Mouse (Mus musculus) lung, embryonic 16.5 days (tissue): ENCODE data around the gene Twf1. TPM values are rescaled to one million over a fixed set of nuclear protein-coding genes. Genes with fewer than 3 reads are reported as not detected.
A peak's percentile ranks its signal among the peaks of the same experiment; 100 is the strongest.

Experiments used
- ATAC-seq: fragments of 200-750 bp; cut with Nextera tagmentation; 2 replicates; pipeline ENCODE4 v1.8.0; 2017; ENCODE audit warnings: low read depth, mild to moderate bottlenecking, moderate library complexity
- H3K27ac ChIP-seq: fragments of 300-500 bp; sonication (generic); 2 replicates; pipeline ENCODE4 v1.5.1; 2014; ENCODE audit warnings: mild to moderate bottlenecking, control low read depth, low read length
- H3K27me3 ChIP-seq: fragments of 300-500 bp; sonication (generic); 2 replicates; pipeline ENCODE4 v1.6.1; 2014; ENCODE audit warnings: low read depth, low read length, mixed read lengths; ENCODE audit not compliant: control insufficient read depth, insufficient read depth
- H3K36me3 ChIP-seq: fragments of 300-500 bp; sonication (generic); 2 replicates; pipeline ENCODE4 v1.6.1; 2014; ENCODE audit warnings: low read length; ENCODE audit not compliant: control insufficient read depth, insufficient read depth
- H3K4me1 ChIP-seq: fragments of 300-500 bp; sonication (generic); replicated peaks from 2 replicates; pipeline ENCODE4 v1.6.1; 2014; ENCODE audit warnings: low read length, mixed read lengths; ENCODE audit not compliant: control insufficient read depth, insufficient read depth
- H3K4me2 ChIP-seq: fragments of 300-500 bp; sonication (generic); 2 replicates; pipeline ENCODE4 v1.6.1; 2014; ENCODE audit warnings: low read depth, low read length, control low read depth
- H3K4me3 ChIP-seq: fragments of 300-500 bp; sonication (generic); 2 replicates; pipeline ENCODE4 v1.5.1; 2014; ENCODE audit warnings: mild to moderate bottlenecking, low read length, control low read depth
- H3K9ac ChIP-seq: fragments of 300-500 bp; sonication (generic); 2 replicates; pipeline ENCODE4 v1.6.1; 2014; ENCODE audit warnings: low read length, control low read depth
- H3K9me3 ChIP-seq: fragments of 300-500 bp; sonication (generic); 2 replicates; pipeline ENCODE4 v1.6.1; 2016; ENCODE audit warnings: low read length; ENCODE audit not compliant: control insufficient read depth
- whole genome bisulfite sequencing: fragments of 180-500 bp; shearing (Covaris S2); extraction: QIAGEN DNeasy Blood & Tissue Kit; methylation state at CpG from one replicate; pipeline ENCODE4 v1.1.7; 2014; 5-methylcytosine and 5-hydroxymethylcytosine counted together
- polyA plus RNA-seq: library from polyadenylated mRNA; unstranded; fragments of >200 nt; fragmentation: Nextera tagmentation; extraction: Ambion mirVana; gene quantifications from 2 replicates; pipeline ENCODE4 v1.2.1, GENCODE M21; 2015

Twf1 gene
- polyA plus RNA-seq, 1 experiment from 2014 or later: 83.1 TPM

DNA sequence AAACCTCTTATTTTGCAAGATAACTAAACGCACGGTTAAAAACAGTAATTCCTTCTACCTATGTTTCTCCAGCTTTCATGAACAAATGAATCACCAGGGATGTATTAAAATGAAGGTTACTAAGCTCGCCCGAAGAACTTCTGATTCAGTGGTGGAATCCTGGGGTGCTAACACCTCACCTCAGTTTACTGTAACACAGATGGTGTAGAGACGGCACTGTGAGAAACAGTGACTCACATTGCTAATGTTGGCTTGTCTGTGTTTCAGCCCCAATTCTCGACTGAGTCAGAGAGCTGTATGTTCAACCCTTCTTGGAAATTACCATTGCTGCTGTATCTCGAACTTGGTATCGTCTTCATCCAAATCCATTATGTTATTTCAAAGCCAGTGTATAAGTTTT lies 18.1 kb upstream of the Twf1 start:
- 89% methylated on average over 8 of the region's 8 CpGs for WGBS

DNA sequence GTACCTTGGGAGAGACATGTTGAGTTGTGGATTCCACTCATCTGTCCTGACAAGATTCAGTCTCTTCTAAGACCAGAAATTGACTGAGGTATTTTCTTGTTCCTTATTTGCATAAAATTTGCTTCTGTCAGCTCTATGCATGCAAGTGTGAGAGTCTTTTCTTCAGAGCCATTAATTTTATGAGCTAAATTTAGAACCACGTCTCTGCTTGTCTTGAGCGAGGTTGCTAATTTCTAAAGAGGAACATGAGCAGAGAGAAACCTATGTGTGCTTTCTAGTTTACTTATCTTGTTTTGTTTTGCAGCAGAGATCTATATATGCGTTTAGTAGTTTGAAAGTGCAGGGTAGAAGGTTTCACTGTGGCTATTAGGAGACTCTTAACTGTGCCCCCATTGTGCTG lies 12.8 kb upstream of the Twf1 start:
- H3K27me3 ChIP-seq: peaks cover 3% of the 10 kb centered on the region; the same call in 1 of the 2 replicates
- WGBS: 56% methylated on average over 3 of the region's 3 CpGs
- ATAC-seq: no peak

More for the DNA sequence above, 18.1 kb upstream of the Twf1 start:
- H3K4me2 ChIP-seq: no peak overlapping the region
- no peaks in the 10 kb centered on the region for H3K9me3 ChIP-seq
- no peak overlapping the region for H3K9ac ChIP-seq
- no peak for ATAC-seq
- H3K27me3 ChIP-seq: peaks cover 3% of the 10 kb centered on the region; the same call in 1 of the 2 replicates
- H3K27ac ChIP-seq: no peak overlapping the region
- no peak overlapping the region for H3K4me3 ChIP-seq
- no peaks in the 10 kb centered on the region for H3K36me3 ChIP-seq
- H3K4me1 ChIP-seq: no peaks in the 10 kb centered on the region

DNA sequence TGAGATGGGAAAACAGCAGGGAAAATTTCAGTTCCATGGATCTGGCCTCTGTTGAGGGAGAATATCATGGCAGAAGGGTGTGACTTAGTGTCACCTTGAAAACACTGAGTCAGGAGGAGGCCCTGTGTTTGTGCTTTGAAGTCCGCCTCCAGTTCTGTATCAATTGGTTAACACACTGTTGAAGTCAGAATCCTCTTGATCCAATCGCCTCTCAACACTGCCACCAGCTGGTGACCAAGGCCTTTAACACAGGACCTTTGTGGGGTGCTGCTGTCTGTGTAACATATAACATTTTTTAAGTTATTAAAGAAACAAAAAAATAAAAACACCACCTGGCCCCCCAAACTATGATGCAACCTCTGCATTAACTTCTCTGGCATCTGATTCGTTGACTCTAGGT lies 11.7 kb upstream of the Twf1 start:
- no peak overlapping the region for H3K4me2 ChIP-seq
- H3K9ac ChIP-seq: no peak overlapping the region
- H3K27me3 ChIP-seq: peaks cover 2% of the 10 kb centered on the region; the same call in 1 of the 2 replicates
- H3K27ac ChIP-seq: no peak overlapping the region
- H3K9me3 ChIP-seq: no peaks in the 10 kb centered on the region
- no peak overlapping the region for H3K4me3 ChIP-seq
- ATAC-seq: no peak
- H3K36me3 ChIP-seq: no peaks in the 10 kb centered on the region
- 21% methylated on average over 3 of the region's 3 CpGs for WGBS
- peaks cover 2% of the 10 kb centered on the region; the same call in 1 of the 2 replicates for H3K4me1 ChIP-seq

More for the DNA sequence above, 12.8 kb upstream of the Twf1 start:
- Histone ChIP-seq H3K27ac (no peak overlapping the region), H3K4me1 (peaks cover 2% of the 10 kb centered on the region; the same call in 1 of the 2 replicates), H3K4me3 (no peak overlapping the region), H3K4me2 (no peak overlapping the region), H3K36me3 (no peaks in the 10 kb centered on the region), H3K9me3 (no peaks in the 10 kb centered on the region), H3K9ac (no peak overlapping the region)

DNA sequence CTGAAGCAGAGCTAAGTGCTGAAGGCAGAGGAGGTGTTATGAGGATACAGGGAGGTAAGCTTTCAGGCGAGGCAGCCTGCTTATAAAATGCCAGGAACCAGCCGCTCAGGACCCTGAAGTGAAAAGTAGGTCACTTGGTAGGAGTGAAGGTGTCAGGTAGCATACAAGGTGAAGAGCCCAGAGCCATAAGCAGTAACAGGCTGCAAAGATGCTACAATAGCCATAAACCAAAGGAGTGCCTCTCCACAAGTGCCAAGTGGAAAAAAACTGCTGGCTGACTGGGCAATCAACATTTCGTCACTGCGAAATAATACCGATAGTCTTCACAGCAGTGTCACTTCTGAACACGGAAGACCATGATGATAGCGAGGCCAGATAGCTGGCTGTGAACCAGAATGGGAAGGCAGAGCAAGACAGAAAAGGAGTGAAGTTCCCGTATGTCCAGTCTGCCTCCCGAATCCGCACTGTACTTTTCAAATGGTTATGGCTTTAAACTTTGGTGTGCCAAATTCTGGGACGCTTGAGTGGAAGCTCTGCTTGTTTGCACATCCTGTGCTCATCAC lies 10.5 kb upstream of the Twf1 start:
- no peak for ATAC-seq
- H3K9ac ChIP-seq: no peak overlapping the region
- 63% methylated on average over 11 of the region's 11 CpGs for WGBS
- H3K4me3 ChIP-seq: no peak overlapping the region
- no peak overlapping the region for H3K27ac ChIP-seq
- H3K9me3 ChIP-seq: no peaks in the 10 kb centered on the region
- no peaks in the 10 kb centered on the region for H3K27me3 ChIP-seq
- H3K4me2 ChIP-seq: no peak overlapping the region
- peaks cover 2% of the 10 kb centered on the region; the same call in 1 of the 2 replicates for H3K4me1 ChIP-seq
- no peaks in the 10 kb centered on the region for H3K36me3 ChIP-seq

DNA sequence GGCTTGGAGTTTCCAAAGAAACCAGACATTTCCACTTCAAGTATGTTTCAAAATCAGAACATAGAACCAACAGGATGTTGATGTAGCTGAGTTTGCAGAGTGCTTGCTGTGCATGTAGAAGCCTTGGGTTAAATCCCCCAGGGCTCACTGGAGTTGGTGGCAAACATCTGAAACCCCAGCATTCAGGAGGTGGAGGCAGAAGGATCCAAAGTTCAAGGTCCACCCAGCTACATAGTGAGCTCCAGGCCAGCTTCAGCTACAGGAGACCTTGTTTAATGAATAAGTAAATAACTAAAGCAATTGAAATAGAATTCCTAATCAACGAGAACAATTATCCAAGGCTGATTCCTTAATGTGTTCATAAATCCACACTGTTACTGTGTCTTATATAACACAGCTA lies 3.9 kb upstream of the Twf1 start:
- no peak for ATAC-seq
- WGBS: 76% methylated on average over 1 of the region's 1 CpGs
- H3K36me3 ChIP-seq: no peaks in the 10 kb centered on the region
- no peak overlapping the region for H3K4me3 ChIP-seq
- H3K27me3 ChIP-seq: no peaks in the 10 kb centered on the region
- no peaks in the 10 kb centered on the region for H3K9me3 ChIP-seq
- H3K4me1 ChIP-seq: no peaks in the 10 kb centered on the region; the same call in 1 of the 2 replicates
- no peak overlapping the region for H3K4me2 ChIP-seq
- no peak overlapping the region for H3K9ac ChIP-seq
- H3K27ac ChIP-seq: no peak overlapping the region

DNA sequence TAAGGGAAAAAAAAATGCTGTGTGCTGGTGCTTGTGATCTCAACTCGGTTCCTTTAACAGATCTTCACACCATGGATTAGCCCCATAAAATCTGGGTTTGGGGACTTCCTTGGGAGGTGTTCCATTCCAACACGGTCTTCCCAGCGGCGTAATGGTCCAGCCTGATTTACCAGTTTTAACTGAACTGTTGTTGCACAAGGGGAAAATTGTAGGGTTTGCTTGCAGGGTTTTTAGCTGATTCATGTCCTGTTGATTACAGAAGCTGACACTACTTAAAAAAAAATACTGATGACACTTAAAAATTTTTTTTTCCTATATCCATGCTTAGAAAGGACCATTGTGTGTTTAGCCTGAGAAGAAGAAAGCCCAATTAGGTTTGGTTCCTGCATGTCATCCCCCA lies 1.7 kb upstream of the Twf1 start:
- WGBS: 87% methylated on average over 4 of the region's 4 CpGs
- Histone ChIP-seq H3K9ac (no peak overlapping the region), H3K4me1 (peaks cover 2% of the 10 kb centered on the region; the same call in 1 of the 2 replicates), H3K27ac (no peak overlapping the region), H3K4me2 (no peak overlapping the region), H3K27me3 (no peaks in the 10 kb centered on the region), H3K9me3 (no peaks in the 10 kb centered on the region), H3K4me3 (no peak overlapping the region), H3K36me3 (no peaks in the 10 kb centered on the region)
- no peak for ATAC-seq

DNA sequence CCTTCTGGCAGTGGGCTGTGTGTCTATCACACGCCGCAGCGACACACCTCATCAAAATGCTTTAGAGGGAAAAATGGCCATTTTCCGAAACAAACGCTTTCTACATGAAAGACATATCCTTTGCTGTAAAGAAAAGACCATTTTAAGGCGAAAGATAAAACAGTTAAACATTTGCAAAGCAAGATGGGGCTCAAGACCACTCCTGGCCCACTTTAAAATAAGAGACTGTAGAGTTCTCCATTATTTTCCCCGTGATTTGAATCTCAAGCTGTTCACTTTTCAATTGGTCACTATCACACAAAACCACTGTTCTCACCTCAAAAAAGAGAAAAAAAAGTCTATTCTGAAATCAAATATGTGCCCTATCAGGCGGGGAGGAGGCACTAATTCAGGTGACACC lies 394 bp upstream of the Twf1 start:
- WGBS: 8% methylated on average over 8 of the region's 8 CpGs
- Histone ChIP-seq H3K4me3 (peak overlapping the region; percentile 96), H3K27ac (no peak overlapping the region), H3K9me3 (no peaks in the 10 kb centered on the region), H3K36me3 (peaks cover 3% of the 10 kb centered on the region), H3K9ac (0 out of 2 replicates have a peak overlapping the region, but pooled peaks have one; percentile 33), H3K4me1 (peaks cover 2% of the 10 kb centered on the region; the same call in 1 of the 2 replicates), H3K4me2 (peak overlapping the region; percentile 58), H3K27me3 (no peaks in the 10 kb centered on the region)
- no peak; the same call in 1 of the 2 replicates for ATAC-seq

DNA sequence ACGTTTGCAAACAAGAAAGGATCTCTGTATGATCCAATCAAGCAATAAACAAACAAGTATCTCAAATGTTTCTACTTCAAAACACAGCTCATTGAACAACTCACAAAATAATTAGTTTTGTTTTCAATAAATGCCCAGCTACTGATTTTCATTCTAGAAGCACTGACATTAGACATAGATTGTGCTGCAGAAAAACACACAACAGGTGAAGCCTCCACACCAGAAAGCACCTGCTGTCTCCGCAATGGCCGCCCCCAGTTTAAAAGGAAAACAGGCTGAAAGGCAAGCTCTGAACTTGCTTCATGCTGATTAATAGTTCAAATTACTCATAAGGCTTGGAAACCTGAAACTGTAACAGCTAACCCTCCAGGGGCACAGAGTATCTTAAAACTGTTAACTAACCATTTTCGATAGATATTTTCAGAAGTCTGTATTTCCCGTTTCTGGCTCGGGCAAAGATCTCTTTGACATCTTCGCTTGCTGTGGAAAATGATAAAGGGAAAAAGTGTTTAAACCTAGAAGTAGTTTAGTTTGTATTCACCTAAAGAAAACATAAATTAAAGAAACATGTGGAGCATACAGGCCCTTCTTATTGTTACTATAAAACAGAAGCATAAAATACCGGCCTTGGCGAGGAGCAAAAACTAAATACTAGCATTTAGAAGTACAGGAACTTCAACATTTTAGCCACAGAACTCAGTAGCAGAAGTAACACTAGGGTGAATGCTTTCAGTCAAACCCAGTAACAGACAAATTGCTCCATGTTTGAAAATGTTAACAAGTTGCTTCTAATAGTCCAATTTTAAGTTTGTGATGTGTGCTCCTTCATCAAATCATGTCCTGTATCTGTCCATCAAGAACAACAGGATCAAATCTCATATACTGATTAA lies 1.6 kb downstream of the Twf1 start:
- H3K9ac ChIP-seq: no peak overlapping the region
- no peak overlapping the region for H3K27ac ChIP-seq
- no peak for ATAC-seq
- H3K27me3 ChIP-seq: no peaks in the 10 kb centered on the region
- WGBS: 82% methylated on average over 9 of the region's 9 CpGs
- no peaks in the 10 kb centered on the region for H3K9me3 ChIP-seq
- H3K4me2 ChIP-seq: peak overlapping the region; percentile 20
- peaks cover 11% of the 10 kb centered on the region for H3K36me3 ChIP-seq
- H3K4me3 ChIP-seq: no peak overlapping the region
- H3K4me1 ChIP-seq: peaks cover 2% of the 10 kb centered on the region; the same call in 1 of the 2 replicates

DNA sequence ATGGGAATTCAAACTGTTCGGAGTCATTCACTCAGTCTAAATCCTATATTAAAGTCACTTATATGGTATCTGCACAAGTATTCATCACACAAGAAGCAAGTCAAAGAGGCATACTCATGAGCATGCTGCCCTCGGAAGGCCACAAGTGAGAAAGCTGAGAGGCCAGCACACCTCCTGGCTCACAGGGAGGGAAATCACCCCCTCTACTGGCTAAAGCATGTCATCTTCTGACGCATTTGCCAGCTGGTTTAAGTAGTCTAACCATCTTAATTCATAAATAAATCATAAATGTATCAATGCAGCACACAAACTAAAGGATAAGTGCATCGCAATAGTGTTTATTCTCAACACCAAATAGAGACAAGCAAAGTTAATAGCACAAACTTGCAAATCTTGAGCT lies 5.0 kb downstream of the Twf1 start:
- peaks cover 37% of the 10 kb centered on the region for H3K36me3 ChIP-seq
- no peaks in the 10 kb centered on the region for H3K9me3 ChIP-seq
- no peak overlapping the region for H3K4me2 ChIP-seq
- WGBS: 85% methylated on average over 4 of the region's 4 CpGs
- 0 out of 2 replicates have a peak, but pooled peaks cover 2% of the 10 kb centered on the region for H3K4me1 ChIP-seq
- no peaks in the 10 kb centered on the region for H3K27me3 ChIP-seq
- no peak overlapping the region for H3K9ac ChIP-seq
- ATAC-seq: no peak
- H3K27ac ChIP-seq: no peak overlapping the region
- no peak overlapping the region for H3K4me3 ChIP-seq
